Mouse (Mus musculus) thymus, adult 18-20 months (tissue): ENCODE data around the gene Thnsl1.
"Not testable (repeated sequence)": the region's sequence is repeated elsewhere in the genome, so short reads cannot be mapped to it uniquely, and the experiment has no call there.

Experiments
- DNase-seq, 2 experiments: peaks; one replicate each; pipeline ENCODE4 v3.0.0; 2022; ENCODE audit warnings: mixed read lengths in 2 of 2

Thnsl1 gene

GRCm38 (mm10) chr2:21244104-21244503 lies 38.6 kb downstream of the Thnsl1 start:
- not testable (repeated sequence) for DNase-seq

- no peak for DNase-seq
These were observed 39.5 kb downstream of the Thnsl1 start for GRCm38 (mm10) chr2:21244986-21245385.

- no peak for DNase-seq
These were observed 40.1 kb downstream of the Thnsl1 start for GRCm38 (mm10) chr2:21245477-21246102.

- DNase-seq, result no peak
These were observed 48.1 kb downstream of the Thnsl1 start for GRCm38 (mm10) chr2:21253644-21254043.

GRCm38 (mm10) chr2:21254308-21254707 lies 48.8 kb downstream of the Thnsl1 start:
- no peak for DNase-seq

- no peak for DNase-seq
These were observed 52.8 kb downstream of the Thnsl1 start for GRCm38 (mm10) chr2:21258281-21258680.

GRCm38 (mm10) chr2:21259081-21259480 lies 53.6 kb downstream of the Thnsl1 start:
- DNase-seq, result no peak

- DNase-seq, result no peak
These were observed 54.5 kb downstream of the Thnsl1 start for GRCm38 (mm10) chr2:21260060-21260459.

GRCm38 (mm10) chr2:21261370-21262006 lies 56.0 kb downstream of the Thnsl1 start:
- no peak for DNase-seq

GRCm38 (mm10) chr2:21264031-21264430 lies 58.5 kb downstream of the Thnsl1 start:
- DNase-seq, result no peak
